Mouse (Mus musculus): Measurements from ENCODE around the gene Kcnb1. TPM values are rescaled to one million over a fixed set of nuclear protein-coding genes. Genes with fewer than 3 reads are reported as not detected.

The Kcnb1 gene
- 3.4 TPM for polyA plus RNA-seq (2015; fragmentation: Illumina TruSeq; extraction: RNeasy Lipid Tissue Mini Kit (QIAGEN cat#74804); ENCODE audit: insufficient read depth, low replicate concordance)

GRCm38 (mm10) chr2:167190076-167190399 is at the start of gene Kcnb1:
Gene Kcnb1, minus strand, starts transcription at chr2:167190155.

GRCm38 (mm10) chr2:167062965-167063880 is 126.7 kb downstream of the Kcnb1 start, which contains the start of gene Znfx1:
Gene Znfx1, minus strand, starts transcription at chr2:167063015.

Other genes starting within 250 kb of the Kcnb1 start
- 64.3 TPM for gene Stau1, start 193.9 kb downstream of the Kcnb1 start, polyA plus RNA-seq (2015; fragmentation: Illumina TruSeq; extraction: RNeasy Lipid Tissue Mini Kit (QIAGEN cat#74804); ENCODE audit: insufficient read depth, low replicate concordance)
- 43.1 TPM for gene Ddx27, start 175.0 kb downstream of the Kcnb1 start, polyA plus RNA-seq (2015; fragmentation: Illumina TruSeq; extraction: RNeasy Lipid Tissue Mini Kit (QIAGEN cat#74804); ENCODE audit: insufficient read depth, low replicate concordance)
- 29.6 TPM for gene Znfx1, start 127.1 kb downstream of the Kcnb1 start, polyA plus RNA-seq (2015; fragmentation: Illumina TruSeq; extraction: RNeasy Lipid Tissue Mini Kit (QIAGEN cat#74804); ENCODE audit: insufficient read depth, low replicate concordance)
- gene Ptgis, start 50.4 kb upstream of the Kcnb1 start, polyA plus RNA-seq (2015; fragmentation: Illumina TruSeq; extraction: RNeasy Lipid Tissue Mini Kit (QIAGEN cat#74804); ENCODE audit: insufficient read depth, low replicate concordance): 3.2 TPM
- 24.2 TPM for gene B4galt5, start 159.0 kb upstream of the Kcnb1 start, polyA plus RNA-seq (2015; fragmentation: Illumina TruSeq; extraction: RNeasy Lipid Tissue Mini Kit (QIAGEN cat#74804); ENCODE audit: insufficient read depth, low replicate concordance)
- 50.8 TPM for gene Slc9a8, start 231.6 kb upstream of the Kcnb1 start, polyA plus RNA-seq (2015; fragmentation: Illumina TruSeq; extraction: RNeasy Lipid Tissue Mini Kit (QIAGEN cat#74804); ENCODE audit: insufficient read depth, low replicate concordance)